Mouse (Mus musculus) CD4-positive, CD25-positive, alpha-beta regulatory T cell, adult 4 months (primary cell): ENCODE results near the gene Cbfa2t2. TPM values are rescaled to one million over a fixed set of nuclear protein-coding genes. Genes with fewer than 3 reads are reported as not detected.

Source experiments
- ATAC-seq: one replicate; pipeline ENCODE4 v1.8.0; 2017
- polyA plus RNA-seq, 2 experiments: library from polyadenylated mRNA; unstranded; fragments of 100-300 nt; shearing (Covaris generic); gene quantifications; one replicate each; pipeline ENCODE4 v1.2.1; 2017

Cbfa2t2 gene
- polyA plus RNA-seq, 2 experiments from 2014 or later: 22.9 to 33.0 TPM

DNA sequence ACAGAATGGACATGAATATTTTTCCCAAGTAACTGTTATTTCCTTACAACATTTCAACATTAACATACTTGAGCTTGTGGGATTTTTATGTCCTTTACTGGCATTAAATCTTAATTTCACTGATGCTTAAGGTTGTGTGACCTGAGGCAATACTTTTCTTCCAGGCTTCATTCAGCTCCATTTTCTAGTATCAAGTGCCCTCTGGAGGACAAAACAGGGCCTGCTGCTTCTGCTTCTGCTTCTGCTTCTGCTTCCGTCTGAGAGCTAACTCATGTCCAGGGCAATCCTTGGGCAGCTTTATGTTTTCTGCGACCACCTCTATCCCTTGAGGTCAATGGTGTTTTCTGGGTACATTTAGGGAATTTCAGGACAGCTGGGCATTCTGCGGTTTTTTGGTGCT lies 103.4 kb downstream of the Cbfa2t2 start:
- no peak for ATAC-seq

DNA sequence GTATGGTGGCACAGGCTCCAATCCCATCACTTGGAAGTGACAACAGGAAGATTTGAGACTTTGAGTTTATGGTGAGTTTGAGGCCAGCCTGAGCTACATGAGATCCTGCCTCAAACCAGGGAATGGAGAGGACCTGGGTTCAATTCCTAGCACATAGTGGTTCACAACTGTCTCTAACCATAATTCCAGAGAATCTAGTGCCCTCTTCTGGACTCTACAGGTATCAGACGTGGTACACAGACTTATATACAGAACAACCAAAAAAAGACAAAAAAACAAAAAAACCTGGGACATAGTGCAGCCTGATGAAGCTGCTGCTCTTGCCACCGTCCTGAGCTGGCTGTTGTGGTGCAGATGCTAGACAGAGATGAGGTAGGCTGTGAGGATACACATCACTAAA lies 105.3 kb downstream of the Cbfa2t2 start:
- ATAC-seq: no peak

DNA sequence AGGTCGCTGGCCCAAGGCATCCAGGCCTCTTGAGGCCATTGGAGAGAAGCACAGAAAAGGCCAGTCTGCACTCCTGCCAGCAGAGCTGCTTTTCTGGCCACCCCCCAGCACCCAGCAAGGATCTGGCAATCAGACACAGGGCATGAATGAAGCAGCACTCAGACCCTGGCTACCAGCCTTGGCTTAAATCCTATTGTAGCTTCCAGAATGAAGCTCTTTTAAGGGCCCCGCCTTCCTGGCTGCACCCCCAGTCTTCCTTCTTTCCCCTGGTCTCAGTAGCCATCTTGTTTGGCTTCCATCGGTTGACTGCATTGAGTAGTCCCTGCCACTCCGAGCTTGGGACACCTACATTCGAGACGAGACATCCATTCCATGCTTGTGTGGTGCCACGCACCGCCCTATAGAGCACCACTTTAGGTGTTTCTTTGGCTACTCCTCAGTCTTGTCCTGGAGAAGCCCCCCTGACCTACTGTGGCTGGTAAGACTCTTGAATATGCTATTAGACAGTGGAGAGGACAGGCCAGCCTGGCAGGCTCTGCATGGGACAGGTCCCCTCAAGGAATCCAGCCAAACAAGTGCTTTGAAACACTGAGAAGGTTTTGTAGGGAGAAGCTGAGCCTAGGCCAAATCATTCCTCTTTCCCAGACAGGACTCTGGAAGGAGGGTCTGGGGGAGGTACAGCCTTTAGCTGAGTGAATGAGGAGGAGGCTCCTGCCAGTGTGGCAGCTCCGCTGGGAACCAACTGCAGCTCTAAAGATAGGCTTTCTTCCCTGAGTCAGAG lies 107.5 kb downstream of the Cbfa2t2 start:
- no peak for ATAC-seq

DNA sequence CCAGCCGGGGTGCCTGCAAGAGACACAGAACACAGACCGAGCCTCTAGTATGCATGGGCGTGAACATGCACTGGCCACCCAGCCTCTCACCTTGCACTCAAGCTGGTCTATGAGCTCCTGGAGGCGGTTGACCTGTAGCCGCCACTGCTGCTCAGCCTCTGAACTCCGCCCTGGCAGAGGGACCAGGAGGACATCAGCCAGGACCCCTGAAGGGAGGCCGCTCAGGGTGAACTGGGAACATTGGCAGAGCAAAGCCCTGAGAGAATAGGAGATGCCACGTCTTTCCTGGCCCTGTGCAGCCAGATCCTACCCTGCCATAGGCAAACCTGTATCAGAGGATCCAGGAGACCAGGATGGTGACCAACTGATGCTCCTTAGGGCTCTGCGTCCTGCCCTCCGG lies 110.4 kb downstream of the Cbfa2t2 start, which contains the start of gene 1700003F12Rik:
Gene 1700003F12Rik (plus strand): TSS at position 375 of the 400 bp plus-strand sequence.
- no peak for ATAC-seq

DNA sequence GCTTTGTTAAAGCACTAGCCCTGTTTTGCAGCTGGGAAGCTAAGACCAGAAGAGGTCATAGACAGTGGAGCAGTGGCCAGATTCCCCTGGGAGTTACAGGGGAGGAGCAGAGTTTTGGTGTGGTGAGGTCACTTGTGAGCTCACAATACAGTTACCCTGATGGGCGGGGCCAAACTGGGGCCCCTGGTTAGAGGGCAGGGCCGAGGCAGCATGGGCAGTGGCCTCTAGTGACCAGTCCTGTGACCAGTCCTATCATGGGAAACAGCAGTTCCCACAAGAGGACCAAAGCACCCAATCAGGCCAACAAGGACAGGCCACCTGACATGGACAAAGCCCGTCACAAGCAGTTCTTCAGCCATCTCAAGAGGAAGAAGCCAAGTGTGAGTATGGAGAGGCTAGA lies 112.4 kb downstream of the Cbfa2t2 start:
- ATAC-seq: no peak

DNA sequence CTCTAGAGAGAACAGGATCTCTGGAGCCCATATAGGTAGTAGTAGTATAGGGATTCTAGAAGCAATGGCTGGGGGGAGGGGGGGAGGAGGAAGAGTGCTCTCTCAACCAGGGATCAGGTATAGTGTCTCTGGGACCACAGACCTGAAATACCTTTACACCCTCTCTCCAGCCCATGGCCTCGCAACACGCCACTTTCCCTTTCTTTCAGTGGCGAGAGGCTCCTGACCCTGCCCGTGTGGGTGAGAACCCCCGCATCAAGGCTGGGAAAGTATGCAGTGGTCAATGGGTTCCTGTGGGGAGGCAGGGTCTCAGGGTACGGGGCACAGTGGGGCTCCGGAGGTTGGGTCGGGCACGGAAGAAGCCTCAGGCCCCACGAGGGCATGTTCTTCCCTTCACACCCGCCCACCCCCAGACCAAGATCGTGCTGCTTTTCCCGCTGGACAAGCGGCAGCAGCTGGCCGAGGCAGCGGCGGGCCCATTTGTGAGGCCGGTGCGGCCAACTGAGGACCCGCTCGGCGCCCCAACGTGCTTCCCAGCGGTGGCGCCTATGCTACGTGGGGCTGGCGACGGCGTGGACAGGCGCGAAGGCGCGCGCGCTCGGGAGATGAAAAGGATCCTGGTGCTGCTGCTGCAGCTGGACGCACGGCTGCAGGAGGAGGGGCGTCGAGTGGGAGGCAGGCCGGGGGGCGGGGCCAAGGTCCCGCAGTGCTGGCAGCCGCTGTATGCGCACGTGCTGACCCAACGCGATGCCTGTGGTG lies 113.0 kb downstream of the Cbfa2t2 start:
- no peak for ATAC-seq

DNA sequence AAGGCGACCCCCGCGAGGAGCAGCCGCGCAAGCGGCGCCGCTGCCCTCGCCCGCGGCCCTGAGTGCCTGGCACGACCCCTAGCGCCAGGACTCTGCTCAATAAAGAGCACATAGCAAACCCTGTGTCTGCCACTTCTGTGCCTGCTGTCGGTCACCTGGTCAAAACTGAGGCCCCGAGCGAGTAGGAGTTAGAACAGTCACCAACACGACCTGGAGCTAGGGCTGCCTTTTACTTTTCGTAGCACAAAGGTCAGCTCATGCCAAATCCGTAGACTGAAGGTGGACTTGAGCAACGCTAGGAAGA lies 113.6 kb downstream of the Cbfa2t2 start:
- no peak for ATAC-seq

DNA sequence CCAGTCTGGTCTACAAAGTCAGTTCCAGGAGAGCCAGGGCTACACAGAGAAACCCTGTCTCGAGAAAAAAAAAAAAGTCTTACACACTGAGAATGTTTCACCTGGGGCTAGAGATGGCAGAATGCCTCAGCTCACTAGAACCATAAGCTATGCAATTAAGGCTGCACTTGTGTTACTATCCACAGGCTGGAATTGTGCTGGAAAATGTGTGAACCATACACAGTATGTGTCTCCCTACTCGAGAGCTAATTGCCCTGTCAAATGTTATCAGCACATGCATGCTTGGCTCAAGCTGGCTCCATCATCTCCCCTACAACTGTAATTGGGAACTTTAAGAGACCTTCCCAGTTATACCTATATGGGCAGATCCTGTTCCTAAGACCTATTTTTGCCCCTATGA lies 114.7 kb downstream of the Cbfa2t2 start:
- no peak for ATAC-seq

DNA sequence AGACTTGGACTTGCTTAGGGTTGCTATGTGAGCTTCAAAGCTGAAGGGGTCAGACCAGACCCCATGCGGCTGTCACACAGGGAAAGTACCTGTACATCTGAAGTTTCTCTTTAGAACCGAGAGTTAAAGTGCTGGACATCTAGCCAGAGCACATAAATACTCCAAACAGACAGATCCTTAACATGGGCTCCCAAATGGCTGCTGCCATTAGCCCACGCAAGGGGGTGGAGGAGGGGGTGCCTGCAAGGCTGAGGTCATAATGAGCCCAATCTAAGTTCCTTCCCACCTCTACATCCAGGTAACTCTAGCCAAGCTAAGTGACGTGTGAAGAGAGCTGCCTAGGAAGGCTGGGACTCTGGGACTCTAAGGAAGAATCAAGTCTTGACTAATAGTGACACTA lies 115.2 kb downstream of the Cbfa2t2 start, which contains the start of gene Actl10:
Gene Actl10 (plus strand): TSS at position 301 of the 400 bp plus-strand sequence.
- ATAC-seq: no peak

DNA sequence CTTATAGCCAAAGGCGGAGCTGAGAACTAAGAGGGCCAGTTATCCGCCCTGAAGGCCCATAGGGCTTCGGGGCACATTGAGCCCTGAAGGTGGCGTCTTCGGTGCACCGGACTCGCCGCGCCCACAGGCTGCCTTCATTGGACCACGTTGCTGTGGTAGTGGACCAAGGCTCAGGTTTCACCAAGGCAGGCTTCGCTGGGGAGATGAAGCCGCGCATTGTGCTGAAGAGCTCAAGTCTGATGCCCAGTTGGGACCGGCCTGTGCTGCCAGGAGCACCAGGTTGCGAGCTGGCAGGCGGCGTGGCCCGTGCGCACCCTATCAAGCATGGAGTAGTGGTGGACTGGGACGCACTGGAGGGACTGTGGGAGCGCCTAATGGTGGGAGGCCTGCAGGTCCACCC lies 115.6 kb downstream of the Cbfa2t2 start:
- ATAC-seq: no peak

DNA sequence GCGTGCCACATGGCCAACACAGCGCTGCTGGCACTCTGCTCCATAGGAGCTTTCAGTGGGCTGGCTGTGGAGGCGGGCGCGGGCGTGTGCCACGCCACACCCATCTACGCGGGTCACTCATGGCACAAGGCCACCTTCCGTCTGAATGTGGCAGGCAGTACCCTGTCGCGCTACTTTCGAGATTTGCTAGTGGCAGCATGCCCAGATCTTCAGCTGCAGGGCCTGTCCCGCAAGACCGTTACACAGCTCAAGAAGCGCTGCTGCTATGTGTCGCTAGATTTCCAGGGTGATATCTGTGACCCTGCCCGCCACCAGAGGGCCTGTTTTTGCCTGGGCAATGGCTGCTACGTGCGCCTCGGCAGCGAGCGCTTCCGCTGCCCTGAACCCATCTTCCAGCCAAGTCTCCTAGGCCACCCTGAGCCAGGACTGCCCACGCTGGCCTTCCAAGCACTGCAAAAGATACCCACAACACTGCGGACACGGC lies 116.2 kb downstream of the Cbfa2t2 start:
- peak; percentile 77 for ATAC-seq

DNA sequence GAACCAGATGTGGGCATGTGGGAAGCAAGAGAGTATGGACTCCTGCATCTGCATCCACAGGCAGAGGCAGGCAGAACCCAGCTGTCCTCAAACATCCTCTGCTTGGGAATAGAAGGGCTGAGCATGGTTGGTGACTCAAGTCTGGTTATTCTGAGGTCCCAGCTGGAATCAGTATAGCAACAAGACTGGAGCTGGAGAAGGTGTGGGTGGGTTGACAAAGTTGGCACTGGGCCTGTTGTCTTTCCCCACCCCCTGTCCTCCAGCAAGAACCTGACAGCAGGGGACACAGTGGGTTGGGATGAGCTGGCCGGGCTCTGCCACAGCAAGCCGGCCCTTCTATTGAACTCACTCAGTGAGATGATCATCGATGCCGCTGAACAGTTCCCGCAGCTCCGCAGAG lies 119.0 kb downstream of the Cbfa2t2 start:
- no peak for ATAC-seq

DNA sequence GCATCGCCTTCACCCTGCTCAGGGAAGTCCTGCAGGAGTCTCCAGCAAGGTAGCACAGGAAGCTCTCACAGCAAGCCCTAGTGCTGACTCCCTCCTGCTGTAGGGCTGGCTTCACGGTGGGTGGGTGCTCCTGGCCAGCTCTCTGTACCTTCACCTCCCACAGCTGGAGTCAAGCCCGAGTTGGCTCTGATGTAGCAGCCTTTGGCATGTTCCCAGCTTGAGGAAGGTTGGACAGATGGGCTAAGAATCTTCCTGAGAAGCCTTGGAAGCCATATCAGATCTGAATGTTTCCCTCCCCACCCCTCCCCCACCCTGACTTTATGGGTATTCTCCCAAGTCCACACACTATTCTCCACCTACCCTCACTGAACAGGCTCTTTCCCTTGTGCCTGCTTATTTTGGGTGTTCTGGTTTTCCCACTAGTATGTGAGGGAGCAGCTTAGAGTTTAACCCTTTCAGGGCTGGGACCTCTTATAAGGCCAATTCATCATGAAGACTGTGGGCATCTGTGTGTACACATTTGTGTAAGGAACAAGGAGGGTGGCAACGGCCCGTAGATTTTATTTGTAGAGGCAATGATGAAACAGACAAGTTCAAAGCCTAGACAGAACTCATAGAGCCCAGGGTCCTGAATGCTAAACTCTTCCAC lies 121.0 kb downstream of the Cbfa2t2 start:
- ATAC-seq: no peak

DNA sequence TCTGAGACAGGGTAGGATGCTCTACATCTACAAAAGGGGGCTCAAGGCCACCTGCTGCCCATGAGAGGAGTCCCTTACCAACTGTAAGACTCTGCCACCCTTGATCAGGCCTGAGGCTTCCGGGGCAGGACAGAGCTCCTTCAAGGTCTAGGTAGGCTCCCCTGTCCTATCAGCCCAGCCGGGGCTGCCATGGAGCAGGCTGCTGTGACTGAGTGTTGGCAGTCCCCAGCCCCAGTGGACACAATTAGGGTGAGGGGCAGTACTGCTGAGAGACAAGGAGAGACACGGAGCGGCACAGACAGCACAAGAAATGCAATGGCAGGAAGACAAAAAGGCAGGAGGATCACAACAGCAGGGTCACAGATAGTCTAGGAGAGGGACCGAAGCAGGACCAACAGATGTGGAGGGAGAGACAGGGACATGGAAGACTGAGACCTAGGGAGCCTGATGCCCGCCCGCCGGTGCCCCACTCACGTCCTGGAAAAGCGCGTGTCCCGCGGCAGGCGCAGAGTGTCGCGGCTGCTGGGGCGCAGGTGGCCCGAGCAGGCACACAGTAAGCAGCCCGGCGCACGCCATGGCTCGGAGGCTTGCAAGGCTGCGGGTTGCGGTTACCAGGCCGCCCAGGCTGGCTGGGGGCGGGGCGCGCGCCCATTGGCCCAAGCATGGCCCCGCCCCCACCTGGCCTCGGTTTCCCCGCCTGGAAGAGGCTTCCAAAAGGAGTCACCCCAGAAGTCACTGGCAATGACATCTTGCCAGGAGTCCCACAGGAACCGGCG lies 122.2 kb downstream of the Cbfa2t2 start, which contains the start of gene Necab3:
Gene Necab3 (minus strand): TSS at position 627 of the 776 bp plus-strand sequence.
- ATAC-seq: peak; percentile 63

DNA sequence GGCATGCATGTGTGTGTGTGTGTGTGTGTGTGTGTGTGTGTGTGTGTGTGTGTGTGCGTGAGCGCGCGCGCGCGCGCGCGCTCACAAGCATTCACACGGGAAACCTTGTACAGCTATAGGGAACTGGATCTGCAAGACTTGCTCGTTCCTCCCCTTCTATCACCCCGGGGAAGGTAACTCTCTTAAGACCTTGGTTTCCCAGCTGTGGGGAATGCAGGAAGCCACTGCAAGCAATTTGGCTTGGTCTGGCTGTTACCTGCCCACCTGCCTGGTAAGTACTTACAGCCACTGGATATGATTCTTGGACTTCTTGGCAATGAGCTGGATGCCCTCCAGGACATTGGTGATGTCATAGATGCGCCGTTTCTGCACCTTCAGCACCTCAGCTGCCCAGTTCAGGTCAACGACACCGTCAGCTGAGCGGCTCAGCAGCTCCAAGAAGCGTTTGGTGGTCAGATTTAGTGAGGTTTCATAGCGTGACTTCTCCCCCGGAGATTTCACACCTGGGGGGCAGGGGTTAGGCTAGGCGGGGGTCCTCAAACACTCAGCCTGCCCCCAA lies 127.4 kb downstream of the Cbfa2t2 start:
- ATAC-seq: no peak

DNA sequence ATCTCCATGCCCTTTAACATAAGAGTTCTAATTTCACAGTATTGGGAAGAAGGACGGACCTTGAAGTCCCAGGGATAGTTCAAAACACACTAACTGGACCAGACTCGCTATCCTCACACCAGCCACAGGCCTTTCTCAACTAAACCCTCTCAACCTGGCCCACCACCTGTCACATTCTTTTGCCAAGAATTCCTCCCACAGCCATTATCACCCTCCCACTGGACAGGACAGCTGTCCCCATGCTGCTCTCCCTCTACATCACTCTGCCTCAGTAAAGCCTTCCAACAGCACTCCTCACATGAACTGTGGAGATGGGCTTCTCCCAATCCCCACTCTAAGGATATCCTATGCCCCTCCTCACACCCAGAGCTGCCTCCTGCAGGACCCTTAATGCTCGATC lies 129.3 kb downstream of the Cbfa2t2 start:
- no peak for ATAC-seq

DNA sequence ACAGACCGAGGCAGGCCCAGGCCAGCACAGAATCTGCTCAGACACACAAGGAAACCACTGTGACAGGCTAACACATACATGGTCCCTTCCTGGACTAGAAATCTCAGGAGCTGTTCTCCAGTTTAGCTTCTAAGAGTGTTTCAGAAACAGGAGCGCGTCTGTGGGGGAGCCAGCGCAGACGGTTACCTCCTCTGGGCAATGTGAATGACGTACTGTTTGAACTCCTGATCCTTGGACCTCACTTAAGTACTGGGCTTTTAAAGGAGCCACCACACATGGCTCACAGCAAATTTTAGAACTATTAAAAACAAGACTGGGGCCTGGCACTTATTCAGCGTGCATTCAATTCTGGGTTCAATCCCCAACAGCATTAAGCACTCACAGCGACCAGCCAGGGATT lies 130.4 kb downstream of the Cbfa2t2 start:
- ATAC-seq: no peak

DNA sequence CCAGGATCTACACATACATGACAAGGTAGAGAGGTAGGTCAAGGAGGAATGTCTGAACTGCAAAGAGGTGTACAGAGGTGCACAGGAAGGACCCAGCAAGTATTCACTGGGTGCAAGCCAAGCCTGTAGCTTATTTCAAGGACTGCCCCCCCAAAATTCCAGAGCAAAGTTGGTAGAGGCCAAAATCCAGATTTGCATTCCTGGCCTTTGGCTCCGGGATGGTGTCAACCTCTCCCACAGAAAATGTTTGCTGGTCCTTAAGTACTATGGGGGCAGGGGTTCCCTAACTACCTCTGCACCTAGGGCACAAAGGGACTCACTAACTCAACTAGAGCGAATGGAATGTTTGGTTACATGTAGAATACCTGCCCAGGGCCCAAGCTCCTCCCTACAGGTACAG lies 131.5 kb downstream of the Cbfa2t2 start:
- ATAC-seq: no peak

DNA sequence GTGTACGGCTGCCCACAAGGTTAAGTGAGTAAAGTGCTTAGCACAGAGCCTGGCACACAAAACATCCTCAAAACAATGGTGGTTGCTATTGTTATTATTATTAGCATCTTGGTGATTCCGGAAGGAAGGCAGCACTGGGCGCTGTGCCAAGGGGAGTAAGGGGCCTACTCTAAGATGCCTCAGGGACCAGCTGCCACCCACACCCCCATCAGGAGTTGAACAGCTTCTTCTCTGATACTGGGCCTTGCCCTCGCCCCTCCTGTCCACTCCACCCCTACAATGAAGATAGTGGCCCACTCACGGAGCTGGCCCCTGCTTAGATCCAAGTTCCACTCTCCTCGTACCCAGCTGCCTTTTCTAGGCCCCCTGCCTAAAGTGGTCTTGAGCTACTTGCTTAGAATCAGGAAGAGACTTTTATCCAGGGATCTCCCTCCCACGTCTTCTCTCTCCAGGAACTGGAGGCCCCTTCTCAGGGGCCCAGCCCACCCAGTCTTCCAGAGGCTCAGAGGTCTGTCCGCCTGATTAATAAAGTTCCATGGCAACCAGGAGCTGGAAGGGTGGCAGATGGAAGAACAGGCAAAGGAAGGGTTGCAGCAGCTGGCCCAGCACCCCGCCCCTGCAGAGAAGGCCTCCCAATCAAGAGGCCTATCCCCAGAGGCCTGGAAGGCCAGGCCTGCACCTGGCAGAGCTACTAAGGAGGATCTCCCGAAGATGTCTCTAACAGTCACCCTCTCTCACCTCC lies 132.2 kb downstream of the Cbfa2t2 start:
- no peak for ATAC-seq

DNA sequence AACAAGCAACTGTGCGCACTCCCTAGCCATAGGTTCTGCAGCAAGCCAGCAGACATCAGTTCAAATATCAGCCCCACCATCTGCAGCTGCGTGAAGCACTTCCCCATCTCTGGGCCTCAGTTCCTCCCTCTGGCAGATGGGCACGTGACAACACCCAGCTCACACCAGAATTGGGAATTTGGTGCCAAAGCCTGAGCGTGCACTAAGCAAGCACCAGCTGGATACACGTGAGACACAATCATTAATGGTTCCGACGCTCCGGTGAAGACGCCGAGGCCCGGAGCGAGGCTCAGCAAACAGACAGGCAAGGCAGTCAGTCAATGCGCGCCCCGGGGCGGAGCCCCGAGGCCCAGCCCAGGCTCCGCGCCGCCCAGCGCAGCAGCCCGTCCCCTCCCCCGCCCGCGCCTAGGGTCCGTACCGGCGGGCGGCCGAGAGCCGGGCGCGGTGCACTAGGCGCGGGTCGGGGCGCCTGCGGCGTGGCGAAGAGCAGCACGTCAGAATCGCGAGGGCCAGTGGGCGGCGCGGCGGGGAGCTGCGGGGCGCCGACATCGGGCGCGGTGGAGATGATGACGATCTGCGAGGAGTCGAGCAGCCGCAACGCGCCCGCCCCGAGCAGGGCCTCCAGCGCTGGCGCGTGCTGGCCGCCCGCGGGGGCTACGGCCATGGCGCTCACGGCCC lies 132.9 kb downstream of the Cbfa2t2 start:
- peak; percentile 37 for ATAC-seq

DNA sequence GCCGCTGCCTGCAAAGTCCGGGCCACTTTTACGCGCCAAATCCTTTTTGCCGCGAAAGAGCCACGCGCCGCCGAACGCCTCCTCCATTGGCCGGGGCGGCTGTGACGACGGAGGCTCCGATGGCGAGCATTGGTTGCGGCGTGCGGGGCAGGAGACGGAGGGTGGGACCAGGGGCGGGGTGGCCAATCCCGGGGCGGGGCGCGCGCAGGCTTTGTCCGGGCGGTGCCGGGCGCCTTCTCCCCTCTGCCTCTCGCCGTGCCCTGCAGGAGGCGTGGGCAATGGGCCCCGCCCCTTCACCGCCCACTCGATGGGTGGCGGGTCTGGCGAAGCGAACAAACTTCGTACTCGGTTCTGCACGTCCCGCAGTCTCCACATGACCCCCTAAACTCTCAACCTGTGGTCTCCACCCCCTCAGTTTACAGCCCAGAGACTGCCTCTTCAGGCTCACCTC lies 133.6 kb downstream of the Cbfa2t2 start, which contains the start of gene E2f1:
Gene E2f1 (minus strand): TSS at position 57 of the 451 bp plus-strand sequence.
- ATAC-seq: peak; percentile 94
